Mouse (Mus musculus) liver, postnatal 0 days (tissue): ENCODE data around the gene Ccl25. TPM values are rescaled to one million over a fixed set of nuclear protein-coding genes. Genes with fewer than 3 reads are reported as not detected.

Experiments used
- ATAC-seq: fragments of 200-750 bp; cut with Nextera tagmentation; 2 replicates; pipeline ENCODE4 v1.8.0; 2017; ENCODE audit warnings: mild to moderate bottlenecking, moderate library complexity
- DNase-seq: peaks from one replicate; pipeline ENCODE4 v3.0.0-alpha.2; 2016
- H3K27ac ChIP-seq: fragments of 300-500 bp; sonication (generic); 2 replicates; pipeline ENCODE4 v1.5.1; 2014; ENCODE audit warnings: antibody characterized with exemption, moderate library complexity, mild to moderate bottlenecking, low read depth
- H3K27me3 ChIP-seq: fragments of 300-500 bp; sonication (generic); 2 replicates; pipeline ENCODE4 v1.6.1; 2014; ENCODE audit warnings: low read length, control low read depth, mixed read lengths; ENCODE audit not compliant: insufficient read depth
- H3K36me3 ChIP-seq: fragments of 300-500 bp; sonication (generic); replicated peaks from 2 replicates; pipeline ENCODE4 v1.6.1; 2014; ENCODE audit warnings: mild to moderate bottlenecking, control low read depth, low read length, moderate library complexity, mixed read lengths; ENCODE audit not compliant: insufficient read depth
- H3K4me1 ChIP-seq: fragments of 300-500 bp; sonication (generic); 2 replicates; pipeline ENCODE4 v1.6.1; 2014; ENCODE audit warnings: antibody characterized with exemption, mild to moderate bottlenecking, control low read depth; ENCODE audit not compliant: insufficient read depth
- H3K4me2 ChIP-seq: fragments of 300-500 bp; sonication (generic); 2 replicates; pipeline ENCODE4 v1.6.1; 2014; ENCODE audit warnings: low read depth, mild to moderate bottlenecking, low read length, moderate library complexity, mixed read lengths
- H3K4me3 ChIP-seq: fragments of 300-500 bp; sonication (generic); 2 replicates; pipeline ENCODE4 v1.5.1; 2014; ENCODE audit warnings: low read depth, low read length
- H3K9ac ChIP-seq: fragments of 300-500 bp; sonication (generic); replicated peaks from 2 replicates; pipeline ENCODE4 v1.6.1; 2014; ENCODE audit warnings: mild to moderate bottlenecking, moderate library complexity
- H3K9me3 ChIP-seq: fragments of 300-500 bp; sonication (generic); 2 replicates; pipeline ENCODE4 v1.6.1; 2016; ENCODE audit warnings: mild to moderate bottlenecking, control low read depth, low read length, mixed read lengths
- CTCF ChIP-seq: sonication (generic); IDR thresholded peaks from 2 replicates; pipeline ENCODE4 v1.5.1; 2016; ENCODE audit warnings: antibody characterized with exemption, low read depth
- EP300 ChIP-seq: IDR thresholded peaks from 2 replicates; pipeline ENCODE4 v1.6.1; 2016; ENCODE audit warnings: antibody characterized with exemption, low read depth, mild to moderate bottlenecking
- WGBS: fragments of 180-500 bp; shearing (Covaris S2); extraction: QIAGEN DNeasy Blood & Tissue Kit; methylation state at CpG from one replicate; pipeline ENCODE4 v1.1.7; 2014; ENCODE audit not compliant: insufficient replicate concordance; 5-methylcytosine and 5-hydroxymethylcytosine counted together
- polyA plus RNA-seq: library from polyadenylated mRNA; unstranded; fragments of >200 nt; fragmentation: Nextera tagmentation; extraction: Ambion mirVana; gene quantifications from 2 replicates; pipeline ENCODE4 v1.2.1, GENCODE M21; 2015

The Ccl25 gene
- polyA plus RNA-seq, 1 experiment from 2014 or later, result 5.5 TPM

GRCm38 (mm10) chr8:4329000-4329399 is 4.0 kb downstream of the Ccl25 start:
- H3K4me2 ChIP-seq, result no peak overlapping the region
- H3K27me3 ChIP-seq, result no peaks in the 10 kb centered on the region
- peaks cover 35% of the 10 kb centered on the region for H3K36me3 ChIP-seq
- H3K4me3 ChIP-seq, result no peak overlapping the region
- DNase-seq (no peak), ATAC-seq (no peak)
- no peak overlapping the region for H3K27ac ChIP-seq
- TF ChIP-seq CTCF (no peak), EP300 (no peak)
- no peaks in the 10 kb centered on the region for H3K9me3 ChIP-seq
- H3K4me1 ChIP-seq, result peaks cover 10% of the 10 kb centered on the region
- WGBS, result 82% methylated on average over 5 of the region's 5 CpGs
- no peak overlapping the region for H3K9ac ChIP-seq

GRCm38 (mm10) chr8:4333966-4334365 is 9.0 kb downstream of the Ccl25 start:
- no peak for TF ChIP-seq CTCF
- no peak for TF ChIP-seq EP300
- no peaks in the 10 kb centered on the region for H3K27me3 ChIP-seq
- 91% methylated on average over 1 of the region's 1 CpGs for WGBS
- H3K9me3 ChIP-seq, result no peaks in the 10 kb centered on the region
- no peak overlapping the region for H3K9ac ChIP-seq
- ATAC-seq (no peak), DNase-seq (no peak)
- H3K4me3 ChIP-seq, result no peak overlapping the region
- no peak overlapping the region for H3K27ac ChIP-seq
- no peaks in the 10 kb centered on the region for H3K4me1 ChIP-seq
- H3K36me3 ChIP-seq, result peaks cover 62% of the 10 kb centered on the region
- H3K4me2 ChIP-seq, result no peak overlapping the region

GRCm38 (mm10) chr8:4335678-4336077 is 10.7 kb downstream of the Ccl25 start:
- Histone ChIP-seq H3K4me3 (no peak overlapping the region), H3K27ac (no peak overlapping the region), H3K9ac (no peak overlapping the region), H3K36me3 (peaks cover 56% of the 10 kb centered on the region), H3K27me3 (no peaks in the 10 kb centered on the region), H3K4me2 (no peak overlapping the region), H3K9me3 (no peaks in the 10 kb centered on the region), H3K4me1 (no peaks in the 10 kb centered on the region)
- DNase-seq, result no peak
- ATAC-seq, result no peak
- 56% methylated on average over 2 of the region's 2 CpGs for WGBS
- no peak for TF ChIP-seq CTCF
- TF ChIP-seq EP300, result no peak

- no peaks in the 10 kb centered on the region for H3K4me1 ChIP-seq
Observed at GRCm38 (mm10) chr8:4340207-4340606, 15.2 kb downstream of the Ccl25 start.

GRCm38 (mm10) chr8:4347661-4348060 is 22.7 kb downstream of the Ccl25 start:
- Histone ChIP-seq H3K36me3 (no peaks in the 10 kb centered on the region), H3K27ac (no peak overlapping the region), H3K9me3 (no peaks in the 10 kb centered on the region), H3K4me3 (0 out of 2 replicates have a peak overlapping the region, but pooled peaks have one; percentile 15), H3K4me1 (peaks cover 2% of the 10 kb centered on the region; the same call in 1 of the 2 replicates), H3K9ac (no peak overlapping the region), H3K4me2 (peak overlapping the region; percentile 55), H3K27me3 (no peaks in the 10 kb centered on the region)
- ATAC-seq (0 out of 2 replicates have a peak, but pooled peaks have one; percentile 15), DNase-seq (no peak)
- TF ChIP-seq EP300, result no peak
- no peak for TF ChIP-seq CTCF
- WGBS, result 62% methylated on average over 7 of the region's 7 CpGs

More at GRCm38 (mm10) chr8:4340207-4340606, 15.2 kb downstream of the Ccl25 start:
- no peak overlapping the region for H3K27ac ChIP-seq
- no peak overlapping the region for H3K4me2 ChIP-seq
- H3K36me3 ChIP-seq, result peaks cover 28% of the 10 kb centered on the region
- WGBS, result 79% methylated on average over 3 of the region's 3 CpGs
- ATAC-seq (no peak), DNase-seq (no peak)
- H3K9ac ChIP-seq, result no peak overlapping the region
- H3K9me3 ChIP-seq, result no peaks in the 10 kb centered on the region
- H3K4me3 ChIP-seq, result no peak overlapping the region
- TF ChIP-seq CTCF (no peak), EP300 (no peak)
- H3K27me3 ChIP-seq, result no peaks in the 10 kb centered on the region

- 28% methylated on average over 12 of the region's 12 CpGs for WGBS
- H3K27ac ChIP-seq, result no peak overlapping the region
- H3K36me3 ChIP-seq, result no peaks in the 10 kb centered on the region
- DNase-seq (peak; percentile 26), ATAC-seq (no peak)
- H3K4me1 ChIP-seq, result peaks cover 2% of the 10 kb centered on the region; the same call in 1 of the 2 replicates
- 0 out of 2 replicates have a peak overlapping the region, but pooled peaks have one; percentile 15 for H3K4me3 ChIP-seq
- no peak overlapping the region for H3K9ac ChIP-seq
- TF ChIP-seq CTCF, result no peak
- no peak for TF ChIP-seq EP300
- peak overlapping the region; percentile 55 for H3K4me2 ChIP-seq
- no peaks in the 10 kb centered on the region for H3K27me3 ChIP-seq
- H3K9me3 ChIP-seq, result no peaks in the 10 kb centered on the region
Observed at GRCm38 (mm10) chr8:4348275-4348674, 23.3 kb downstream of the Ccl25 start.

- H3K36me3 ChIP-seq, result no peaks in the 10 kb centered on the region
- H3K27me3 ChIP-seq, result no peaks in the 10 kb centered on the region
- peaks cover 2% of the 10 kb centered on the region; the same call in 1 of the 2 replicates for H3K4me1 ChIP-seq
- no peak overlapping the region for H3K4me3 ChIP-seq
- no peak overlapping the region for H3K4me2 ChIP-seq
- DNase-seq (no peak), ATAC-seq (no peak)
- no peaks in the 10 kb centered on the region for H3K9me3 ChIP-seq
- H3K27ac ChIP-seq, result no peak overlapping the region
- no peak overlapping the region for H3K9ac ChIP-seq
- whole genome bisulfite sequencing, result 63% methylated on average over 1 of the region's 1 CpGs
- no peak for TF ChIP-seq EP300
- TF ChIP-seq CTCF, result no peak
Observed at GRCm38 (mm10) chr8:4349335-4349734, 24.3 kb downstream of the Ccl25 start.
